Mouse (Mus musculus) cortical plate, adult 2 months (tissue): ENCODE results near the gene H2afy. TPM values are rescaled to one million over a fixed set of nuclear protein-coding genes. Genes with fewer than 3 reads are reported as not detected.
A peak's percentile ranks its signal among the peaks of the same experiment; 100 is the strongest.

Experiments used
- H3K27ac ChIP-seq: fragments of 200-500 bp; 2 replicates; pipeline ENCODE4 v1.5.1; 2012; ENCODE audit warnings: low read length, control low read depth, inconsistent platforms; ENCODE audit not compliant: insufficient read depth
- H3K4me1 ChIP-seq: fragments of 200-500 bp; 2 replicates; pipeline ENCODE4 v1.6.1; 2011; ENCODE audit warnings: low read length; ENCODE audit not compliant: control insufficient read depth, insufficient read depth
- H3K4me3 ChIP-seq: fragments of 200-500 bp; 2 replicates; pipeline ENCODE4 v1.5.1; 2011; ENCODE audit warnings: mild to moderate bottlenecking, low read length, control low read depth; ENCODE audit not compliant: insufficient read depth
- CTCF ChIP-seq: fragments of 200-500 bp; IDR thresholded peaks from 2 replicates; pipeline ENCODE4 v1.5.1; 2011; ENCODE audit warnings: mild to moderate bottlenecking, control low read depth, low read length; ENCODE audit not compliant: insufficient read depth; ENCODE audit errors: extremely low read depth
- POLR2A ChIP-seq: fragments of 200-500 bp; IDR thresholded peaks from 2 replicates; pipeline ENCODE4 v1.6.1; 2011; ENCODE audit warnings: mild to moderate bottlenecking, low read length, control low read depth; ENCODE audit not compliant: insufficient read depth; ENCODE audit errors: extremely low read depth
- polyA plus RNA-seq: library from polyadenylated mRNA; depleted of rRNA; stranded (reverse); fragments of >200 nt; gene quantifications from 2 replicates; pipeline ENCODE4 v1.2.3, GENCODE M21; 2012

H2afy gene
- polyA plus RNA-seq, 1 experiment: 110 TPM

GRCm38 (mm10) chr13:56132326-56132936, 3.7 kb downstream of the H2afy start:
- TF ChIP-seq POLR2A (no peak), CTCF (no peak)
- Histone ChIP-seq H3K27ac (no peak overlapping the region), H3K4me3 (no peak overlapping the region), H3K4me1 (peaks cover 2% of the 10 kb centered on the region; the same call in 1 of the 2 replicates)

GRCm38 (mm10) chr13:56130544-56130943, 5.6 kb downstream of the H2afy start:
- Histone ChIP-seq H3K4me1 (peaks cover 2% of the 10 kb centered on the region; the same call in 1 of the 2 replicates), H3K4me3 (no peak overlapping the region), H3K27ac (no peak overlapping the region)
- TF ChIP-seq CTCF (no peak), POLR2A (no peak)

GRCm38 (mm10) chr13:56129578-56129977, 6.6 kb downstream of the H2afy start:
- H3K4me3 ChIP-seq: no peak overlapping the region
- H3K4me1 ChIP-seq: peaks cover 2% of the 10 kb centered on the region; the same call in 1 of the 2 replicates
- H3K27ac ChIP-seq: no peak overlapping the region
- no peak for TF ChIP-seq POLR2A
- TF ChIP-seq CTCF: no peak

GRCm38 (mm10) chr13:56129014-56129413, 7.1 kb downstream of the H2afy start:
- TF ChIP-seq POLR2A (no peak), CTCF (no peak)
- Histone ChIP-seq H3K27ac (no peak overlapping the region), H3K4me3 (no peak overlapping the region), H3K4me1 (no peaks in the 10 kb centered on the region; the same call in 1 of the 2 replicates)

- Histone ChIP-seq H3K4me3 (no peak overlapping the region), H3K27ac (no peak overlapping the region), H3K4me1 (no peaks in the 10 kb centered on the region)
- TF ChIP-seq POLR2A: no peak
- TF ChIP-seq CTCF: no peak
Measured at GRCm38 (mm10) chr13:56125632-56126031, 10.5 kb downstream of the H2afy start.

GRCm38 (mm10) chr13:56123075-56123474, 13.1 kb downstream of the H2afy start:
- H3K4me1 ChIP-seq: peaks cover 3% of the 10 kb centered on the region
- no peak overlapping the region for H3K4me3 ChIP-seq
- no peak overlapping the region for H3K27ac ChIP-seq
- TF ChIP-seq CTCF (no peak), POLR2A (no peak)

GRCm38 (mm10) chr13:56117991-56118765, 18.0 kb downstream of the H2afy start:
- H3K4me1 ChIP-seq: peaks cover 7% of the 10 kb centered on the region
- no peak overlapping the region for H3K4me3 ChIP-seq
- TF ChIP-seq CTCF (no peak), POLR2A (no peak)
- 0 out of 2 replicates have a peak overlapping the region, but pooled peaks have one; percentile 6 for H3K27ac ChIP-seq

GRCm38 (mm10) chr13:56115906-56116305, 20.3 kb downstream of the H2afy start:
- TF ChIP-seq CTCF: no peak
- TF ChIP-seq POLR2A: no peak
- H3K27ac ChIP-seq: no peak overlapping the region
- H3K4me1 ChIP-seq: peaks cover 12% of the 10 kb centered on the region
- H3K4me3 ChIP-seq: no peak overlapping the region

- H3K27ac ChIP-seq: no peak overlapping the region
- no peak overlapping the region for H3K4me3 ChIP-seq
- peaks cover 12% of the 10 kb centered on the region for H3K4me1 ChIP-seq
- TF ChIP-seq POLR2A: no peak
- TF ChIP-seq CTCF: no peak
Measured at GRCm38 (mm10) chr13:56115386-56115785, 20.8 kb downstream of the H2afy start.
